Mouse (Mus musculus) ES-E14 (cell line): ENCODE data around the gene Ucma.

ENCODE experiments used
- CHD2 ChIP-seq: IDR thresholded peaks from 2 replicates; pipeline ENCODE4 v1.6.1; 2014; ENCODE audit warnings: mild to moderate bottlenecking, low read depth, low read length, inconsistent platforms
- HCFC1 ChIP-seq: IDR thresholded peaks from 2 replicates; pipeline ENCODE4 v1.6.1; 2012; ENCODE audit warnings: low read length, inconsistent platforms, borderline replicate concordance; ENCODE audit not compliant: insufficient read depth
- ZC3H11A ChIP-seq: IDR thresholded peaks from 2 replicates; pipeline ENCODE4 v1.6.1; 2012; ENCODE audit warnings: low read depth, mild to moderate bottlenecking, inconsistent platforms, low read length, borderline replicate concordance

DNA sequence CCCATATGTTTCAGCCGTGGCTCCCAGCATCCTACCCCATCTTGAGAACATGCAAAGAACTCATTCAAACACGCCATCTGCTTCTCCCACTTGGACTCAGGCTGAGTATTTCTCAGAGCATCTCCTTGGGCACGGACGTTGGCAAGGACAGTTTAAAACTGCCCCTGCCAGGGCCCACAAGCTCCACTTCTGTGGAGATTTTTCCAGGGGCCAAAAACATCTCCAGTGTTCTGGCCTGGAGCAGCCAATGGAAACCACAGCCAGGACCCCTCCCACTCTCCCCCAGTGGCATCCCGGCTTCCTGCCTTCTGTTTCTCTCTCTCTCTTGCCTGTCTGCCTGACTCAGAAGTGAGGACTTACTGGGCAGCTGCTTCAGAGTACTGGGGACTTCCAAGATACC, at the start of gene Ucma:
- TF ChIP-seq HCFC1 (no peak), CHD2 (no peak), ZC3H11A (no peak)
